Mouse (Mus musculus): ENCODE data around the gene Vps39. TPM values are rescaled to one million over a fixed set of nuclear protein-coding genes. Genes with fewer than 3 reads are reported as not detected.

Vps39 gene
- polyA plus RNA-seq (2015; fragmentation: Nextera tagmentation; extraction: Ambion mirVana): 9.1 and 9.6 TPM in 2 replicates

GRCm38 (mm10) chr2:120352682-120353646 is at the start of gene Vps39:
Gene Vps39, minus strand, starts transcription at chr2:120353137.

GRCm38 (mm10) chr2:120313976-120314375 is 39.0 kb downstream of the Vps39 start, which contains the start of gene Pla2g4f:
Gene Pla2g4f, minus strand, starts transcription at chr2:120314165.

GRCm38 (mm10) chr2:120288995-120289394 is 63.9 kb downstream of the Vps39 start, which contains the start of gene Pla2g4d:
Gene Pla2g4d, minus strand, starts transcription at chr2:120289197.

Other genes starting within 250 kb of the Vps39 start
- gene Ehd4, start 198.5 kb downstream of the Vps39 start, polyA plus RNA-seq (2015; fragmentation: Nextera tagmentation; extraction: Ambion mirVana): 131 and 142 TPM in 2 replicates
- gene Pla2g4e, start 107.8 kb downstream of the Vps39 start, polyA plus RNA-seq (2015; fragmentation: Nextera tagmentation; extraction: Ambion mirVana): 0.59 and 0.73 TPM in 2 replicates
- gene Pla2g4d, start 63.9 kb downstream of the Vps39 start, polyA plus RNA-seq (2015; fragmentation: Nextera tagmentation; extraction: Ambion mirVana): not detected in 2 replicates
- gene Pla2g4f, start 39.0 kb downstream of the Vps39 start, polyA plus RNA-seq (2015; fragmentation: Nextera tagmentation; extraction: Ambion mirVana): 0.54 and 1.0 TPM in 2 replicates
- gene Ganc, start 50.8 kb upstream of the Vps39 start, polyA plus RNA-seq (2015; fragmentation: Nextera tagmentation; extraction: Ambion mirVana): 6.3 and 8.2 TPM in 2 replicates
- 7.9 and 11.5 TPM in 2 replicates for gene Tmem87a, start 51.0 kb upstream of the Vps39 start, polyA plus RNA-seq (2015; fragmentation: Nextera tagmentation; extraction: Ambion mirVana)
- 0.66 and 0.93 TPM in 2 replicates for gene Capn3, start 102.9 kb upstream of the Vps39 start, polyA plus RNA-seq (2015; fragmentation: Nextera tagmentation; extraction: Ambion mirVana)
- 26.6 and 26.8 TPM in 2 replicates for gene Zfp106, start 210.7 kb upstream of the Vps39 start, polyA plus RNA-seq (2015; fragmentation: Nextera tagmentation; extraction: Ambion mirVana)
- gene Snap23, start 214.5 kb upstream of the Vps39 start, polyA plus RNA-seq (2015; fragmentation: Nextera tagmentation; extraction: Ambion mirVana): 43.9 and 49.9 TPM in 2 replicates